Mouse (Mus musculus) hindbrain, embryonic 12.5 days (tissue): Measurements from ENCODE around the gene Fanci. TPM values are rescaled to one million over a fixed set of nuclear protein-coding genes. Genes with fewer than 3 reads are reported as not detected.

Source experiments
- ATAC-seq: fragments of 200-750 bp; cut with Nextera tagmentation; 2 replicates; pipeline ENCODE4 v1.8.0; 2017; ENCODE audit warnings: moderate TSS enrichment; ENCODE audit not compliant: low FRiP score
- H3K27ac ChIP-seq: fragments of 300-500 bp; sonication (generic); 2 replicates; pipeline ENCODE4 v1.5.1; 2016; ENCODE audit warnings: mild to moderate bottlenecking
- H3K27me3 ChIP-seq: fragments of 300-500 bp; sonication (generic); 2 replicates; pipeline ENCODE4 v1.6.1; 2016; ENCODE audit warnings: mild to moderate bottlenecking
- H3K36me3 ChIP-seq: fragments of 300-500 bp; sonication (generic); 2 replicates; pipeline ENCODE4 v1.6.1; 2016; ENCODE audit warnings: mild to moderate bottlenecking
- H3K4me1 ChIP-seq: fragments of 300-500 bp; sonication (generic); 2 replicates; pipeline ENCODE4 v1.6.1; 2016
- H3K4me2 ChIP-seq: fragments of 300-500 bp; sonication (generic); replicated peaks from 2 replicates; pipeline ENCODE4 v1.6.1; 2016; ENCODE audit warnings: mild to moderate bottlenecking
- H3K4me3 ChIP-seq: fragments of 300-500 bp; sonication (generic); 2 replicates; pipeline ENCODE4 v1.5.1; 2016; ENCODE audit warnings: mild to moderate bottlenecking
- H3K9ac ChIP-seq: fragments of 300-500 bp; sonication (generic); 2 replicates; pipeline ENCODE4 v1.6.1; 2016; ENCODE audit warnings: mild to moderate bottlenecking, moderate library complexity
- H3K9me3 ChIP-seq: fragments of 300-500 bp; sonication (generic); replicated peaks from 2 replicates; pipeline ENCODE4 v1.6.1; 2016; ENCODE audit warnings: mild to moderate bottlenecking
- WGBS: fragments of 180-500 bp; shearing (Covaris S2); methylation state at CpG from one replicate; pipeline ENCODE4 v1.1.7; 2016; 5-methylcytosine and 5-hydroxymethylcytosine counted together
- polyA plus RNA-seq: library from polyadenylated mRNA; unstranded; fragments of >200 nt; fragmentation: Nextera tagmentation; extraction: Ambion mirVana; gene quantifications from 2 replicates; pipeline ENCODE4 v1.2.1, GENCODE M21; 2016

The Fanci gene
- polyA plus RNA-seq, 1 experiment from 2014 or later, result 10.0 TPM

GRCm38 (mm10) chr7:79468994-79469393 lies 77.3 kb downstream of the Fanci start:
- no peaks in the 10 kb centered on the region for H3K36me3 ChIP-seq
- no peak overlapping the region for H3K4me2 ChIP-seq
- no peak for ATAC-seq
- H3K4me1 ChIP-seq, result peaks cover 29% of the 10 kb centered on the region
- no peak overlapping the region for H3K9ac ChIP-seq
- no peak overlapping the region for H3K4me3 ChIP-seq
- no peak overlapping the region for H3K27ac ChIP-seq
- no peaks in the 10 kb centered on the region for H3K9me3 ChIP-seq
- 51% methylated on average over 8 of the region's 8 CpGs for WGBS
- peaks cover 16% of the 10 kb centered on the region for H3K27me3 ChIP-seq

- H3K9me3 ChIP-seq, result no peaks in the 10 kb centered on the region
- peaks cover 22% of the 10 kb centered on the region for H3K4me1 ChIP-seq
- H3K4me3 ChIP-seq, result no peak overlapping the region
- peaks cover 8% of the 10 kb centered on the region for H3K27me3 ChIP-seq
- H3K9ac ChIP-seq, result no peak overlapping the region
- H3K36me3 ChIP-seq, result no peaks in the 10 kb centered on the region
- no peak overlapping the region for H3K27ac ChIP-seq
- ATAC-seq, result no peak
- 68% methylated on average over 5 of the region's 5 CpGs for WGBS
- H3K4me2 ChIP-seq, result no peak overlapping the region
Measured at GRCm38 (mm10) chr7:79469766-79470165, 78.0 kb downstream of the Fanci start.

GRCm38 (mm10) chr7:79470718-79471117 lies 79.0 kb downstream of the Fanci start:
- H3K4me1 ChIP-seq, result peaks cover 15% of the 10 kb centered on the region
- 70% methylated on average over 3 of the region's 3 CpGs for WGBS
- no peak for ATAC-seq
- H3K27me3 ChIP-seq, result peaks cover 6% of the 10 kb centered on the region
- no peaks in the 10 kb centered on the region for H3K9me3 ChIP-seq
- H3K4me3 ChIP-seq, result no peak overlapping the region
- no peak overlapping the region for H3K9ac ChIP-seq
- no peak overlapping the region for H3K4me2 ChIP-seq
- H3K36me3 ChIP-seq, result no peaks in the 10 kb centered on the region
- no peak overlapping the region for H3K27ac ChIP-seq

GRCm38 (mm10) chr7:79471436-79471835 lies 79.7 kb downstream of the Fanci start:
- WGBS, result 69% methylated on average over 7 of the region's 7 CpGs
- H3K9me3 ChIP-seq, result no peaks in the 10 kb centered on the region
- H3K36me3 ChIP-seq, result no peaks in the 10 kb centered on the region
- no peak overlapping the region for H3K4me3 ChIP-seq
- peaks cover 6% of the 10 kb centered on the region for H3K27me3 ChIP-seq
- no peak overlapping the region for H3K27ac ChIP-seq
- no peak overlapping the region for H3K4me2 ChIP-seq
- H3K4me1 ChIP-seq, result peaks cover 15% of the 10 kb centered on the region
- no peak for ATAC-seq
- H3K9ac ChIP-seq, result no peak overlapping the region

- H3K27ac ChIP-seq, result no peak overlapping the region
- H3K4me1 ChIP-seq, result peaks cover 6% of the 10 kb centered on the region
- H3K4me2 ChIP-seq, result no peak overlapping the region
- peaks cover 6% of the 10 kb centered on the region for H3K27me3 ChIP-seq
- H3K9me3 ChIP-seq, result no peaks in the 10 kb centered on the region
- H3K4me3 ChIP-seq, result no peak overlapping the region
- WGBS, result 53% methylated on average over 2 of the region's 2 CpGs
- ATAC-seq, result no peak
- H3K9ac ChIP-seq, result no peak overlapping the region
- H3K36me3 ChIP-seq, result no peaks in the 10 kb centered on the region
Measured at GRCm38 (mm10) chr7:79472792-79473191, 81.1 kb downstream of the Fanci start.

GRCm38 (mm10) chr7:79473496-79474194 lies 81.9 kb downstream of the Fanci start:
- H3K4me3 ChIP-seq, result no peak overlapping the region
- H3K9me3 ChIP-seq, result no peaks in the 10 kb centered on the region
- H3K27ac ChIP-seq, result no peak overlapping the region
- H3K4me1 ChIP-seq, result 0 out of 2 replicates have a peak, but pooled peaks cover 2% of the 10 kb centered on the region
- no peaks in the 10 kb centered on the region for H3K36me3 ChIP-seq
- peaks cover 2% of the 10 kb centered on the region for H3K27me3 ChIP-seq
- no peak for ATAC-seq
- no peak overlapping the region for H3K4me2 ChIP-seq
- no peak overlapping the region for H3K9ac ChIP-seq
- 93% methylated on average over 9 of the region's 9 CpGs for WGBS

- Histone ChIP-seq H3K27me3 (no peaks in the 10 kb centered on the region), H3K4me1 (0 out of 2 replicates have a peak, but pooled peaks cover 2% of the 10 kb centered on the region), H3K9me3 (no peaks in the 10 kb centered on the region), H3K27ac (no peak overlapping the region), H3K9ac (no peak overlapping the region), H3K36me3 (no peaks in the 10 kb centered on the region), H3K4me3 (no peak overlapping the region), H3K4me2 (no peak overlapping the region)
- no peak for ATAC-seq
- whole genome bisulfite sequencing, result 79% methylated on average over 5 of the region's 5 CpGs
Measured at GRCm38 (mm10) chr7:79474831-79475399, 83.2 kb downstream of the Fanci start.

- Histone ChIP-seq H3K4me1 (no peaks in the 10 kb centered on the region), H3K4me2 (no peak overlapping the region), H3K9ac (no peak overlapping the region), H3K27me3 (peaks cover 4% of the 10 kb centered on the region; the same call in 1 of the 2 replicates), H3K9me3 (no peaks in the 10 kb centered on the region), H3K27ac (no peak overlapping the region), H3K4me3 (no peak overlapping the region), H3K36me3 (no peaks in the 10 kb centered on the region)
- 59% methylated on average over 10 of the region's 10 CpGs for WGBS
- ATAC-seq, result no peak
Measured at GRCm38 (mm10) chr7:79486528-79486927, 94.8 kb downstream of the Fanci start.

GRCm38 (mm10) chr7:79493915-79494314 lies 102.2 kb downstream of the Fanci start:
- WGBS, result 10% methylated on average over 8 of the region's 8 CpGs

GRCm38 (mm10) chr7:79495988-79496815 lies 104.5 kb downstream of the Fanci start:
- Histone ChIP-seq H3K9me3 (no peaks in the 10 kb centered on the region), H3K4me3 (peak overlapping the region; percentile 26), H3K36me3 (no peaks in the 10 kb centered on the region), H3K9ac (peak overlapping the region; percentile 62), H3K27me3 (peaks cover 67% of the 10 kb centered on the region), H3K4me1 (peaks cover 32% of the 10 kb centered on the region), H3K27ac (peak overlapping the region; percentile 98), H3K4me2 (peak overlapping the region; percentile 84)
- WGBS, result 1% methylated on average over 38 of the region's 38 CpGs
- ATAC-seq, result peak; percentile 46

More at GRCm38 (mm10) chr7:79493915-79494314, 102.2 kb downstream of the Fanci start:
- H3K36me3 ChIP-seq, result no peaks in the 10 kb centered on the region
- no peaks in the 10 kb centered on the region for H3K9me3 ChIP-seq
- peaks cover 45% of the 10 kb centered on the region for H3K27me3 ChIP-seq
- peaks cover 23% of the 10 kb centered on the region for H3K4me1 ChIP-seq
- no peak overlapping the region for H3K4me2 ChIP-seq
- ATAC-seq, result no peak
- H3K4me3 ChIP-seq, result no peak overlapping the region
- no peak overlapping the region for H3K9ac ChIP-seq
- H3K27ac ChIP-seq, result no peak overlapping the region; the same call in 1 of the 2 replicates

GRCm38 (mm10) chr7:79496816-79497328 lies 105.1 kb downstream of the Fanci start:
- 3% methylated on average over 9 of the region's 9 CpGs for WGBS

GRCm38 (mm10) chr7:79497701-79498115 lies 106.0 kb downstream of the Fanci start:
- no peaks in the 10 kb centered on the region for H3K36me3 ChIP-seq
- H3K27me3 ChIP-seq, result peaks cover 79% of the 10 kb centered on the region
- no peak overlapping the region for H3K4me3 ChIP-seq
- peak; percentile 66 for ATAC-seq
- H3K9ac ChIP-seq, result peak overlapping the region; percentile 62; the same call in 1 of the 2 replicates
- H3K9me3 ChIP-seq, result no peaks in the 10 kb centered on the region
- WGBS, result 0% methylated on average over 20 of the region's 20 CpGs
- peak overlapping the region; percentile 84 for H3K4me2 ChIP-seq
- peaks cover 35% of the 10 kb centered on the region for H3K4me1 ChIP-seq
- H3K27ac ChIP-seq, result peak overlapping the region; percentile 98

More at GRCm38 (mm10) chr7:79496816-79497328, 105.1 kb downstream of the Fanci start:
- Histone ChIP-seq H3K36me3 (no peaks in the 10 kb centered on the region), H3K4me3 (peak overlapping the region; percentile 26), H3K27ac (peak overlapping the region; percentile 98), H3K27me3 (peaks cover 73% of the 10 kb centered on the region), H3K4me1 (peaks cover 32% of the 10 kb centered on the region), H3K9ac (peak overlapping the region; percentile 62), H3K4me2 (peak overlapping the region; percentile 84), H3K9me3 (no peaks in the 10 kb centered on the region)
- ATAC-seq, result no peak
